Mouse (Mus musculus) ES-E14 (cell line): ENCODE measurements at regions not wholly inside any gene's neighbourhood (a gene's known extent, or its start where the extent isn't known, plus 50 kb on each side); places are given as distances from the start of the nearest gene placed in this dataset.

Experiments used
- CHD2 ChIP-seq: IDR thresholded peaks from 2 replicates; pipeline ENCODE4 v1.6.1; 2014; ENCODE audit warnings: mild to moderate bottlenecking, low read depth, low read length, inconsistent platforms
- HCFC1 ChIP-seq: IDR thresholded peaks from 2 replicates; pipeline ENCODE4 v1.6.1; 2012; ENCODE audit warnings: low read length, inconsistent platforms, borderline replicate concordance; ENCODE audit not compliant: insufficient read depth
- MAFK ChIP-seq: IDR thresholded peaks from 2 replicates; pipeline ENCODE4 v1.6.1; 2014; ENCODE audit warnings: mild to moderate bottlenecking, low read depth, low read length, inconsistent platforms; ENCODE audit not compliant: insufficient read depth
- ZC3H11A ChIP-seq: IDR thresholded peaks from 2 replicates; pipeline ENCODE4 v1.6.1; 2012; ENCODE audit warnings: low read depth, mild to moderate bottlenecking, inconsistent platforms, low read length, borderline replicate concordance
- ZNF384 ChIP-seq: IDR thresholded peaks from 2 replicates; pipeline ENCODE4 v1.6.1; 2012; ENCODE audit warnings: low read depth, low read length, inconsistent platforms

GRCm38 (mm10) chr13:57353976-57354375 is 458.2 kb upstream of the Trpc7 start:
- TF ChIP-seq CHD2 (no peak), ZC3H11A (no peak), ZNF384 (no peak), MAFK (no peak), HCFC1 (no peak)
